Mouse (Mus musculus): Measurements from ENCODE around the gene Sipa1l3.
A peak's percentile ranks its signal among the peaks of the same experiment; 100 is the strongest.

The Sipa1l3 gene

GRCm38 (mm10) chr7:29372123-29372522 is 146.3 kb downstream of the Sipa1l3 start:
- DNase-seq (ENCODE audit: low spot score): no peak

- DNase-seq (ENCODE audit: low spot score): no peak
Observed at GRCm38 (mm10) chr7:29370031-29370430, 148.4 kb downstream of the Sipa1l3 start.

- no peak for DNase-seq (ENCODE audit: low spot score)
Observed at GRCm38 (mm10) chr7:29368004-29368320, 150.5 kb downstream of the Sipa1l3 start.

- no peak for DNase-seq (ENCODE audit: low spot score)
Observed at GRCm38 (mm10) chr7:29367166-29368003, 151.1 kb downstream of the Sipa1l3 start.

- peak; percentile 41 for DNase-seq (ENCODE audit: low spot score)
Observed at GRCm38 (mm10) chr7:29364052-29364451, 154.4 kb downstream of the Sipa1l3 start.

GRCm38 (mm10) chr7:29361497-29361896 is 156.9 kb downstream of the Sipa1l3 start:
- DNase-seq (ENCODE audit: low spot score): no peak

GRCm38 (mm10) chr7:29355406-29355805 is 163.0 kb downstream of the Sipa1l3 start:
- DNase-seq (ENCODE audit: low spot score): no peak

- no peak for DNase-seq (ENCODE audit: low spot score)
Observed at GRCm38 (mm10) chr7:29354161-29354560, 164.3 kb downstream of the Sipa1l3 start.

GRCm38 (mm10) chr7:29352246-29352645 is 166.2 kb downstream of the Sipa1l3 start:
- DNase-seq (ENCODE audit: low spot score): no peak

GRCm38 (mm10) chr7:29350489-29350888 is 168.0 kb downstream of the Sipa1l3 start:
- no peak for DNase-seq (ENCODE audit: low spot score)

- DNase-seq (ENCODE audit: low spot score): no peak
Observed at GRCm38 (mm10) chr7:29346212-29346611, 172.2 kb downstream of the Sipa1l3 start.

- DNase-seq (ENCODE audit: low spot score): no peak
Observed at GRCm38 (mm10) chr7:29345534-29345933, 172.9 kb downstream of the Sipa1l3 start.

- DNase-seq (ENCODE audit: low spot score): no peak
Observed at GRCm38 (mm10) chr7:29343746-29344145, 174.7 kb downstream of the Sipa1l3 start.

- DNase-seq (ENCODE audit: low spot score): peak; percentile 70
Observed at GRCm38 (mm10) chr7:29342489-29343092, 175.8 kb downstream of the Sipa1l3 start.

GRCm38 (mm10) chr7:29341722-29342121 is 176.7 kb downstream of the Sipa1l3 start:
- DNase-seq (ENCODE audit: low spot score): no peak

- DNase-seq (ENCODE audit: low spot score): no peak
Observed at GRCm38 (mm10) chr7:29340838-29341237, 177.6 kb downstream of the Sipa1l3 start.

- no peak for DNase-seq (ENCODE audit: low spot score)
Observed at GRCm38 (mm10) chr7:29340247-29340646, 178.2 kb downstream of the Sipa1l3 start.

GRCm38 (mm10) chr7:29338984-29339679 is 179.3 kb downstream of the Sipa1l3 start:
- DNase-seq (ENCODE audit: low spot score): peak; percentile 28

GRCm38 (mm10) chr7:29338351-29338919 is 180.0 kb downstream of the Sipa1l3 start:
- peak; percentile 75 for DNase-seq (ENCODE audit: low spot score)

GRCm38 (mm10) chr7:29337766-29338165 is 180.7 kb downstream of the Sipa1l3 start:
- DNase-seq (ENCODE audit: low spot score): no peak

- DNase-seq (ENCODE audit: low spot score): no peak
Observed at GRCm38 (mm10) chr7:29336795-29337319, 181.6 kb downstream of the Sipa1l3 start.
